Mouse (Mus musculus): ENCODE measurements at regions not wholly inside any gene's neighbourhood (a gene's known extent, or its start where the extent isn't known, plus 50 kb on each side); places are given as distances from the start of the nearest gene placed in this dataset.
"Not testable (repeated sequence)": the region's sequence is repeated elsewhere in the genome, so short reads cannot be mapped to it uniquely, and the experiment has no call there.

DNA sequence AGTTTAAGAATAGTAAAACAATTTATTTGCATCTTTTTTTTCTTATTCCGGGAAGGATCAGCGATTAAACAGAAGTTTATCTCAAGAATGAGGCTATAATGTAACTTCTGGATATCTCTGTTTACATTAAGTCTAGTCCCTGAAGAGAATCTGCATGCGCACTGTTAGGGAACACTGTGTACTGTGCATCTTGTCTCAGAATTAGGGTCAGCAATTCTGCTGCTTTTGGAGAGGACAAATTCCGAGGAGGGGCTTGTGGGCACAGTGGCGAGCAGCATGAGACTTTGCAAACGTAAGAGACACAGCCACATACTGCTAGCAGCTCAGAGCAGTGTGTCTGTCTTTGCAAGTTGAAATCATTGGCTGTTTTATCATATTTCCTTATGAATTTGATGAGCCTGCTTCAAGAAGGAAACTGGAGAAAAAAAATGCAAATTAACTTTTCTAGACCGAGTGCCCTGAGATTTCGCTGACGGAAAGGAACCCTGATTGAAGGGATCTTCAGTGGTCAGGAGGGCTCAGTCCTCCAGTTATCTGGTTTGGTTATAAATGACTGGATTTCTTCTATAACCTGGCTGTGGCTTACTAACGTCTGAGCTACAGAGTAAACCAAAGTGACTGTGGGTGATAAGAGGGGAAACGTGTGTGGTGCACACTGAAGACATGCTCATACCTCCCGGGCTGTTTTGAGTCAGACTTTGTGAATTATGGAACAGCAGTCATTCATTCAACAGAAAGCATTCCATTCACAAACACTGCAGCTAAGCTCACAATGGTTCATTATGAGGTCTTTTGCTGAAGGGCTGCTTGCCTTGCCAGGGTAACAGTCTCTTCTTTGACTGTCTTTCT, 305.1 kb downstream of the Ets1 start:
- no peak for DNase-seq

GRCm38 (mm10) chr9:32941768-32942030, 305.7 kb downstream of the Ets1 start:
- peak in 1 of 2 experiments; percentile 39 for DNase-seq

DNA sequence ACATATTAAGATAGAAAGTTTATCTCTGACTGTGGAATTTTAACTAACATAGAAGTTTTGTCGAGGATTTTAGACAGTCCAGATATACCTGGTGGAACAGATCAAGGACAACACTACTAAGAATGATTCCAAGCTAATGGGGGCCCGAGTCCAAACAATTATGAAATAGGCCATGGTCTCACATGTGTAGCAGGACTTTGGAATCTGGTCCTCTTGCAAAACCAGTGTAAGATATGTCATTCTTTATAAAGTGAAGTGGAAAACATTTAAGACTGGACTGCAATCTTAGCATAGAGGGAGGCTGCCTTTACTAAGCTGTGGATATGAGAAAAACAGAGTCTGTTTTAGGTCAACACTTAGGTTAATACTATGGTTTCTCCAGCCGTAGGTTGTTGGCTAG, 311.2 kb downstream of the Ets1 start:
- no peak for DNase-seq

DNA sequence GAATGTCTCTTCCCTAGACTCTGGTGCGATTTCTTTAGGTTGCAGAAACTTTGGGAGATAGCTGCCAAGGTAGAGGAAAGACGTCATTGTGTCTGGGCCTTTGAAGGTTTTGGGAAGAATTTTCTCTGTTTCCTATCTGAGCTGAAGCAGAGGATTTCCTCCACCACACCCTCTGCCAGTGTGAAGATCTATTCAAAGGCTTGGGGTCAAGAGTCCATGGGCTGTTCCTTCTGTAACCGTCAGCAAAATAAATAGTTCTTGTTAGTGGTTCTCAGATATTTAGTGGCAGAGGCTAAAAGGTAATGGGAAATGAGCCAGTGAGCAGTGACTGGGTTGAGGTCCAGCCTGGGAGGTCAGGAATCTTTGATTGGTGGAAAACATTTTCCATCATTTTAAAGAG, 313.0 kb downstream of the Ets1 start:
- DNase-seq: peak in 1 of 2 experiments; percentile 24

- no peak for DNase-seq
These were observed 322.7 kb downstream of the Ets1 start for GRCm38 (mm10) chr9:32958716-32959115.

GRCm38 (mm10) chr9:32959468-32959867, 323.4 kb downstream of the Ets1 start:
- DNase-seq: not testable (repeated sequence)

DNA sequence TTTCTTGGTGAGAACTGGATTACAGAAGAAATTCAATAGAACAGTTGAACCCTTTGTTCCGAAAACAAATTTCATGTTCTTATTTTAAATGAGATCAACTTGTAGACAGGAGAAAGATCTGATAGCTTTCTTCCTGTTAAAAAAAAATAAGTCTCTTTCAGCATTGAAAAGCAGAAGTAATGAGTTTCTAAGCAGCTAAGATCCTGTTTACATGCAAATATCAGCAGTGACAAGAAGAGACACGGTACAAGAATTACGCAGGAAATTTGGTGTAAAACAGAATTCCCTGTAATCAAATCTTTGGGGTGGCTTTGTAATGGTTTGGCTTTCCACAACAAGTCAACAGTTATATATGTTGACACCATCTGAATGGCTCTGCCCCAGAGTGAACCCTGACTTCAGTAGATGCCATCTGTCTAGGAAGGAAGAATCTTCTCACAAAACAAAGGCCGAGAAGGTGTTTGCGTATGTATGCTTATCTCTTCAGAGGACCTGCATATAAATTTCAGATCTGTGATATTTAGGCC, 326.7 kb downstream of the Ets1 start:
- DNase-seq: no peak

- DNase-seq: no peak
These were observed 332.4 kb downstream of the Ets1 start for GRCm38 (mm10) chr9:32968446-32968845.

DNA sequence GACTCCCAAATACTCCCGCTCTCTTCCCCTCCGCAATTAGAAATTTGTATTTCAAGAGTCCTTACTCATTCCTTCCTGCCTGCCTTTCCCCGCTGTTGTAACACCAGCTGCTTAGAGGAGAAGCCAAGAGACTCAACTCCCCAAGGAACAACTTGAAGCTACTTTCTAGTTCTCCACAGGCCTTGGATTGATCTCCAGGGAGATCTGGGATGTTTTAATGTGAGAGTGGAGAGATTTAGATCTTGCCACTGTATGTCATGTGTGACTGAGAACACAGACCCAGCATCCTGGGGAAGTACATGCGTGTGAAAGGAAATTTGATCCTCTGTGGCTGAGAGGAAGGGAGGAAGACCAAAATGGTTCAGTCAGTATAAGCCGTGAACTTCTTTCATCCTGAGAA, 335.4 kb downstream of the Ets1 start:
- no peak for DNase-seq

DNA sequence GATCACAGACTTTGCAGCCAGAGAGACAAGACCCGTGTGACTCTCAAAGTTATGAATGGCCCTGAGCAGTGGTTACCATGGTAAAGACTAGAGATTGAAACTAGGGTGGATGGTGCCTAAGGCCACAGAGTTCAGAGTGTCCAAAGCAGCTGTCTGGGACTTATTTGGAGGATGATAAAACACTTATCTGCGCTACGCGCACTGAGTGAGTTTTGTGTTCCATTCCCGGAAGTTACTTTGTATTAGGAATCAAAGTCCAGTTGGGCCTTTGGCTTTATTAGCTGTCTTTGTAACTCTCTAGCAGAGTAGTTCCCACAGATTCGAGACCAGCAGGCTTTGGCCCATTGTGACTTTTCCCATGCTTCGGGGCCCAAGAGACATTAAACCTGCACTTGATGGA, 335.9 kb downstream of the Ets1 start:
- DNase-seq: no peak

GRCm38 (mm10) chr9:32972431-32973052, 336.5 kb downstream of the Ets1 start:
- DNase-seq: no peak

- DNase-seq: no peak
These were observed 341.7 kb downstream of the Ets1 start for GRCm38 (mm10) chr9:32977732-32978131.

DNA sequence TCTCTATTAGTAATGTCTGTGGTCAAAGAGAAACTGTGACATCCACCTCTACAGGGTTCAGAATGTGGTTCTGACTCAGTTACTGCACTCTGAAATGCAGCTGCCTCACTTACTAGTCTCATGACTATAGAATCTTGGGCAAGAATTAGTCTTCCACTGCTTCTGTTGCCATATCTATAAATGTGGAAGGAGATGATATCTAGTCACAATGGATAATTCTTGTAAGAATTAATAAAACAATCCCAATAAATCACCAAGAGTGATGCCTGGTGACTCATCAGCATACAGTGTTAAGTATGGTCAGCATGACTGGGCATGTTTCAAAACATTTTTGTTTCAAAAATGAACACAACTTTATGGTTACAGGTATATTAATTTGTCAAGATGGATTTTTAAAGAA, 344.8 kb downstream of the Ets1 start:
- DNase-seq: no peak

DNA sequence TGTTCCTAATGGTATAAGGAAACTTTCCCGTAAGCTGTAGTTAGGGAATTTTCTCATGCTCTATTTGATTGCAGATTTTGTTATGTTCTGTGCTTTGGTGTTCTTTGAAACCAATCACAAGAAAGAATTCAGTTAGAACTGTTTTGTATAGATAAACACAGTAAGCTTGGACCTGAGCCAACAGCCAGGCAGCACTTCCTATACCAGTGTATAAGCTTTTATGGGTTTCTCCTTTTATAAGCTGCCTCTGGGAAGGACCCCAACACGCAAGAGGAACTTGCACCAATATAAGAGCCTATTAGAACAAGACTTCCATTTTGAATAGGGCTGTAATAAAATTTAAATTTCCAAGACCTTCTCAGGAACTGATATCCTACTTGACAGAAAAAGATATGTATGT, 347.2 kb downstream of the Ets1 start:
- DNase-seq: no peak

GRCm38 (mm10) chr9:32986836-32987673, 351.0 kb downstream of the Ets1 start:
- peak in 1 of 2 experiments; percentile 21 for DNase-seq

DNA sequence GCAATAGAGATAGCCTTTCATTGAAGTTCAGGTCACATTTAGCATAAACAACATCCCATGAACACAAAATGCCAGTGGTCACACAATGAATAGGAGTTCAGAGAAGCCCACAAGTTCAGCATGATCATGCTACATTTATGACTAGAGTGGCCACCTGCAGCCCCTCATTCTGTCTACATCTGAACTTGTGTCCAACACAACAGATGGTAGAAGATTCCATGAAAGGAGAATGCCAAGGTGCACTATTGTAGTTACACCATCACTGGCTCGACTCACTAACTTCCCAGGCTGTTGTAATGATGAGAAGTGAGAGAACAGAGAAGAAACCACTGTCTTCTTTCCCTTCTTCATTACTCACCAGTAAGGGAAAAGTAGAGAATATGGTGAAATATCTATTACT, 353.0 kb downstream of the Ets1 start:
- DNase-seq: no peak

DNA sequence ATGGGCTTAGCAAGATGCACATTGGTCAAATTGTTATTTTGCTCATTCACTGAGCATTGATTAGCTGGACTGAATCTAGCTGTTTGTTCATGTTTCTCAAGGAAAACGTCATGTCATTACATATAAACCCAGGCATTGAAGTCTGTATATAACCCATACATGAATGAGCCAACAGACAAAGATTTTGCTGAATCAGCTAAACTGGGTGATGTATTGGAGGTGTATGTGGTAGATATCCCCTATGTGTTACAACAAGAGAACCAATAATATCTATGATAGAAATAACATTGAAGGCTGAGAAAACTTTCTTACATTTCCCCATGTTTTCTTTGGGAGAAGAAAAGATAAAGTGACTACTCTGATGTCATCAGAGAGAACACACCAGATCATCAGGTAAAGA, 362.3 kb downstream of the Ets1 start:
- DNase-seq: no peak

DNA sequence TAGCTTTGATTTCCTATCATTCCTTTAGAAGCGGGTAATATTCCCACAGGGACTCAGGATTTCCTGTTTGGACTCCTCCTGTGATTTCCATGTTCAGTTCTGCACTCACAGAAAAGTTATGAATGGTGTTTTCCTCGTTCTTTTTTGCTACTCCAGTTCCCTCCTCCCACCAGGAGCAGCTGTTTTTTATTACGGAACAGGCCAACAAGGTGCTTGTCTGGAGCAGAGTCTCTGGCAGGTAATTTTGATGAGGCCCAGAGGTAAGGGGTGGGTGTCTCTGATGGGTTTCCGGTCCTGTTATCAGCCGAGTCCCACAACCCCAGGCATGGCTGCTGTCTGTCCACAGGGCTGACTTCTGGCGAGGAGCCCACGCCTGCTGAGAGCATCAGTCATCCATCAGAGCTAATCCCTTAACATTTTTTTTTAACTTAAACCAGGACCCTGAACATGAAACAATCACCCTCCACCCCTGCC, 364.7 kb downstream of the Ets1 start:
- DNase-seq: peak; percentile 61 to 68

- peak in 1 of 2 experiments; percentile 26 for DNase-seq
These were observed 365.3 kb downstream of the Ets1 start for GRCm38 (mm10) chr9:33001165-33001949.

DNA sequence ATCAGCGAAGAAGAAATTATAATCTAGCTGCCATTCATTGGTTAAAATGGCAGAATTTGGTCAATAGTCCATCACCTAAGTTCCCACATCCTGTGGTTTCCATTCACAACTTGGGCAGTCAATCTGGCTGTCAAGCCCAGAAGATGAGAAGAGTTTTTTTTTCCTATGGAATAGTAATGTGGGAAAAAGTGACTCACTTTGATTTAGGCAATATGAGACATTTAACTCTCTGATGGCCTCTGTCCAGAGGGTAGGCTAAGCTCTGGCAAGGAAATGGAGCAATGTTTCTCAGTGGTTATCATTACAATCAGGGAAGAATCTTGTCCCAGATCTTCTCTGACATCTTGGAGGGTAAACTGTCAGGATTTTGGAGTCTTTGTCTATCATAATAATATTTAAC, 367.9 kb downstream of the Ets1 start:
- DNase-seq: no peak

- DNase-seq: no peak
These were observed 368.5 kb downstream of the Ets1 start for GRCm38 (mm10) chr9:33004536-33004935.

GRCm38 (mm10) chr9:33007456-33008063, 371.5 kb downstream of the Ets1 start:
- DNase-seq: no peak

Data from kidney, postnatal 4 days (tissue).